Mouse (Mus musculus): ENCODE data around the gene Fam120a. TPM values are rescaled to one million over a fixed set of nuclear protein-coding genes. Genes with fewer than 3 reads are reported as not detected.

Gene Fam120a
- polyA plus RNA-seq (2015; fragmentation: Nextera tagmentation; extraction: Ambion mirVana) = 26.6 and 28.6 TPM in 2 replicates

DNA sequence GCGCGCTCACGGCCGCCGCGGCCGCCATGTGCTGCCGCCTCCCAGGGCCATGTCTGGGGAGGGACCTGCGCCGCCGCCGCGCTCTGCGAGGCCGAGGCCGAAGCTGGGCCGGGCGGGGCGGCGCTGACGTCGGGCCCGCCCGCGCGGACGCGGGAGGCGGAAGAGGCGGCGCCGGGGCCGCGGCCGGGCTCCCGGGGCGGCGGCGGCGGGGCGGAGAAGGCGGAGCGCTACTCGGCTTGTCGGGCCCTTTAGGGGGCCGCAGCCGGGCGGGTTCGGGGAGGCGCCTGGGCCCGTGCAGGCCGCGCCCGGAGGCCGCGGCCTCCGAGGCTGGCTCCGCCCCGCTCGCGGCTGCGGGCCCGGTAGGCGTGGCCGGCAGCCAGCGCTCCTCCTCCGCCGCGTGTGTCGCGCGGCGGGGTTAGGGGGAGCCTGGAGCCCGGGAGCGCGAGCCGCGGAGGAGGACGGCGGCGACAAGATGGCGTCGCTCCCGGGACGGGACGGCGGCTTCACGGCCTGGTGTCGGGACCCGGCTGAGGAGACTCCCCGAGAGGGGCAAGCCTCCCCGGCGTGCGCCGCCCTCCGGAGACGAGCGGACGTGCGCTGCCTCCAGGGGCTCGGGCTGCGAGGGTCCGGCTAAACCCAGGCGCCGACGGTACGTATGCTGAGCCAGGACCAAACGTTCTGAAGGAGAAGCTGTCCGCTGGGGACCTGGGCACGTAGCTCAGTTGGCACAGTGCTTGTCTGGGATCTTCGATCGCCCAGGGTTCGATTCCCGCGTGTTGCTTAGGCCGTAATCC is at the start of gene Fam120a:
Fam120a (minus strand) TSS at position 62 of the 794 bp plus-strand sequence.
- Histone ChIP-seq H3K4me3 (replicated peaks; ENCODE audit: low read depth, low read length) (peak within 1 kb of the TSS; percentile 87), H3K27ac (peak within 1 kb of the TSS; percentile 99), H3K9me3 (replicated peaks; ENCODE audit: low read length) (no peaks in the 10 kb centered on the region), H3K9ac (ENCODE audit: low read depth, low read length) (peak within 1 kb of the TSS; percentile 98), H3K36me3 (ENCODE audit: insufficient read depth, low read length) (0 out of 2 replicates have a peak, but pooled peaks cover 3% of the 10 kb centered on the region), H3K4me2 (ENCODE audit: low read length) (peak within 1 kb of the TSS; percentile 81), H3K4me1 (replicated peaks; ENCODE audit: insufficient read depth, low read length) (peaks cover 18% of the 10 kb centered on the region), H3K27me3 (ENCODE audit: insufficient read depth, low read length) (no peaks in the 10 kb centered on the region)
- TF ChIP-seq CTCF (IDR thresholded peaks at IDR 0.05; ENCODE audit: low read depth) = peak; percentile 42
- DNase-seq (ENCODE audit: low spot score) (peak; percentile 88), ATAC-seq (replicated peaks; ENCODE audit: low FRiP score, low read depth) (peak; percentile 85)
- WGBS = under 1% methylated on average over 73 of the region's 116 CpGs

GRCm38 (mm10) chr13:49017375-49017774 is 49.6 kb upstream of the Fam120a start:
- Histone ChIP-seq H3K4me1 (replicated peaks; ENCODE audit: insufficient read depth, low read length) (0 out of 2 replicates have a peak, but pooled peaks cover 10% of the 10 kb centered on the region), H3K27ac (no peak overlapping the region), H3K9me3 (replicated peaks; ENCODE audit: low read length) (no peaks in the 10 kb centered on the region), H3K36me3 (ENCODE audit: insufficient read depth, low read length) (no peaks in the 10 kb centered on the region), H3K4me2 (ENCODE audit: low read length) (no peak overlapping the region), H3K9ac (ENCODE audit: low read depth, low read length) (no peak overlapping the region), H3K4me3 (replicated peaks; ENCODE audit: low read depth, low read length) (no peak overlapping the region), H3K27me3 (ENCODE audit: insufficient read depth, low read length) (no peaks in the 10 kb centered on the region)
- ATAC-seq (replicated peaks; ENCODE audit: low FRiP score, low read depth) (no peak), DNase-seq (ENCODE audit: low spot score) (no peak)
- 100% methylated on average over 1 of the region's 1 CpGs for WGBS
- TF ChIP-seq CTCF (IDR thresholded peaks at IDR 0.05; ENCODE audit: low read depth) = no peak

DNA sequence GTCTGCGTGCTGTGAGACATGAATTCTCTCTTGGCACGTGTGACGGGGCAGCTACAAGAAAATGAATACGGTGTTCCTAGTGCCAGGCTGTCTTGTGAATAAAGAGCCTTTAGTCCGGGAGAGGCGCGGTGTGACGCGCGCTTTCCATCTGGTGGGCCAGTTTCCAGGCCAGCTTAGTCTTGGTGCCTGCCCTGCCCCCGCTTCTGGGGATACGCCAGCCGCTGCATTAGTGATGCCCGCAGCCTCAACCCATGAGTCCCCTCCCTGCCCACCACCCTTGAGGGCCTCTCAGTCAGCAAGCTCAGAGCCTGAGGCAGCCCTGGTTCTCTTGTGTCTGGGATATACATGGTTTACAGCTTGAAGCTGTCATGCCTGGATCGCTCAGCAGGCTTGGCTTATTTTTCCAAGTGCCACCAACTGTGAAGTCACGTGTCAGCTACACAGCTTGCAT is 48.5 kb upstream of the Fam120a start:
- no peak for TF ChIP-seq CTCF (IDR thresholded peaks at IDR 0.05; ENCODE audit: low read depth)
- peak; percentile 84 for DNase-seq (ENCODE audit: low spot score)
- H3K27ac ChIP-seq = peak overlapping the region; percentile 54
- H3K9me3 ChIP-seq (replicated peaks; ENCODE audit: low read length) = no peaks in the 10 kb centered on the region
- no peaks in the 10 kb centered on the region for H3K27me3 ChIP-seq (ENCODE audit: insufficient read depth, low read length)
- no peaks in the 10 kb centered on the region for H3K36me3 ChIP-seq (ENCODE audit: insufficient read depth, low read length)
- peak overlapping the region; percentile 21 for H3K4me3 ChIP-seq (replicated peaks; ENCODE audit: low read depth, low read length)
- peak overlapping the region; percentile 48 for H3K4me2 ChIP-seq (ENCODE audit: low read length)
- H3K4me1 ChIP-seq (replicated peaks; ENCODE audit: insufficient read depth, low read length) = 0 out of 2 replicates have a peak, but pooled peaks cover 10% of the 10 kb centered on the region
- WGBS = 5% methylated on average over 16 of the region's 16 CpGs
- peak overlapping the region; percentile 23; the same call in 1 of the 2 replicates for H3K9ac ChIP-seq (ENCODE audit: low read depth, low read length)
- ATAC-seq (replicated peaks; ENCODE audit: low FRiP score, low read depth) = peak; percentile 83

- WGBS = 4% methylated on average over 30 of the region's 30 CpGs
- no peaks in the 10 kb centered on the region for H3K27me3 ChIP-seq (ENCODE audit: insufficient read depth, low read length)
- H3K27ac ChIP-seq = peak overlapping the region; percentile 54; the same call in 1 of the 2 replicates
- peak overlapping the region; percentile 23; the same call in 1 of the 2 replicates for H3K9ac ChIP-seq (ENCODE audit: low read depth, low read length)
- H3K9me3 ChIP-seq (replicated peaks; ENCODE audit: low read length) = no peaks in the 10 kb centered on the region
- DNase-seq (ENCODE audit: low spot score) = peak; percentile 78
- H3K4me2 ChIP-seq (ENCODE audit: low read length) = peak overlapping the region; percentile 48
- H3K4me1 ChIP-seq (replicated peaks; ENCODE audit: insufficient read depth, low read length) = 0 out of 2 replicates have a peak, but pooled peaks cover 10% of the 10 kb centered on the region
- peak; percentile 61; the same call in 1 of the 2 replicates for ATAC-seq (replicated peaks; ENCODE audit: low FRiP score, low read depth)
- no peaks in the 10 kb centered on the region for H3K36me3 ChIP-seq (ENCODE audit: insufficient read depth, low read length)
- TF ChIP-seq CTCF (IDR thresholded peaks at IDR 0.05; ENCODE audit: low read depth) = peak; percentile 51; the same call in 1 of the 2 replicates
- H3K4me3 ChIP-seq (replicated peaks; ENCODE audit: low read depth, low read length) = peak overlapping the region; percentile 21
Measured at GRCm38 (mm10) chr13:49015366-49016306, 47.8 kb upstream of the Fam120a start.

- no peak for TF ChIP-seq CTCF (IDR thresholded peaks at IDR 0.05; ENCODE audit: low read depth)
- no peak overlapping the region for H3K9ac ChIP-seq (ENCODE audit: low read depth, low read length)
- 54% methylated on average over 5 of the region's 5 CpGs for WGBS
- no peaks in the 10 kb centered on the region for H3K27me3 ChIP-seq (ENCODE audit: insufficient read depth, low read length)
- no peaks in the 10 kb centered on the region for H3K36me3 ChIP-seq (ENCODE audit: insufficient read depth, low read length)
- H3K4me2 ChIP-seq (ENCODE audit: low read length) = no peak overlapping the region
- H3K27ac ChIP-seq = no peak overlapping the region
- no peak overlapping the region for H3K4me3 ChIP-seq (replicated peaks; ENCODE audit: low read depth, low read length)
- DNase-seq (ENCODE audit: low spot score) = no peak
- 0 out of 2 replicates have a peak, but pooled peaks cover 6% of the 10 kb centered on the region for H3K4me1 ChIP-seq (replicated peaks; ENCODE audit: insufficient read depth, low read length)
- H3K9me3 ChIP-seq (replicated peaks; ENCODE audit: low read length) = no peaks in the 10 kb centered on the region
- no peak for ATAC-seq (replicated peaks; ENCODE audit: low FRiP score, low read depth)
Measured at GRCm38 (mm10) chr13:49013206-49013794, 45.5 kb upstream of the Fam120a start.
